Mouse (Mus musculus): ENCODE measurements around the gene Map3k1. TPM values are rescaled to one million over a fixed set of nuclear protein-coding genes. Genes with fewer than 3 reads are reported as not detected.

Gene Map3k1
- total RNA-seq, 2 experiments from 2014 or later, result 8.5 to 8.7 TPM

DNA sequence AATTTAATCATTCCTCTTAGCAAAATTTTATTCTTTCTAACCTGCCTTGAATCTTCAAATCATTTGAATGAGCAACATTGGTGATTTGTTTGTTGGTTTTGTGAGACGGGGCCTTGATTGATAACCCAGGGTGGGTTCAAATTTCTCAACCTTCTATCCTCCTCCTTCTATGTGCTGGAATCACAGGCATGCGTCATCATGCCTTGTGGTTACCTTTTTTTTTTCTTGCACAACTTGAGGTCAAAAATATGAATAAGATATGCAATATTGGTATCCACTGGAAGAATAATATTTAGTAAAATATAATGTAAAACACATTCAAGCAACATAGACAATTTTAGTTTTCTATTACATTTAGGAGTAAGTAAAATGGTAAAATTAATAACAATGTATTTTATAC, 3.9 kb upstream of the Map3k1 start:
- no peak for DNase-seq (ENCODE audit: low spot score)

DNA sequence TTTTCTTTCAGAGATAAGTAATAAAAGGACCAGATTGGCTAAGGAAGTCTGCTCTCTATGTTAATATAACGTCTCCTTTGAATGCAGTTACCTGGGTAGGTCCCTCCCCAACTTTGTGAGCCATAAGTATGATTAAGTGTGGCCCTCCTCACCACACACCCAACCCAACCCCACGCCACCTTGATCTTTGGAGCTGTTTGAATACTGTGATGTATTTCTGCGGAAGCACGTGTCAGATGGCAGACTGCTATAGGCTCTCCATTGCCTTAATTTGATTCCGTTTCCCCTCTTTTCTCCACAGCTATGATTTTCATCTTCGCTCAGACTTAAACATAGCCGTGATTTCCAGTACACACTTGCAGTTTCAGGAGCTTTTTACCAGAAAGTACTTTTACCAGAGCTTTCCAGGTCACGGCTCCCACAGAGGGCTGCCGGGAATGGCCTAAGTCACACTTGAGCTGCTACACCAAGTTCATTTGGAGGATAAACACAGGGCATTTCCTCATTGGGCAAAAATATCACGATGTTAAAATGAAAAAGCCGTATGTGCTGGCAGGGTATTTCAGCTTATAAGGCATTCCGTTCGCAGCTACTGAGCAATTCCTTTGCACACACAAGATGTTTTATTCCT, 2.3 kb upstream of the Map3k1 start:
- no peak for DNase-seq (ENCODE audit: low spot score)

DNA sequence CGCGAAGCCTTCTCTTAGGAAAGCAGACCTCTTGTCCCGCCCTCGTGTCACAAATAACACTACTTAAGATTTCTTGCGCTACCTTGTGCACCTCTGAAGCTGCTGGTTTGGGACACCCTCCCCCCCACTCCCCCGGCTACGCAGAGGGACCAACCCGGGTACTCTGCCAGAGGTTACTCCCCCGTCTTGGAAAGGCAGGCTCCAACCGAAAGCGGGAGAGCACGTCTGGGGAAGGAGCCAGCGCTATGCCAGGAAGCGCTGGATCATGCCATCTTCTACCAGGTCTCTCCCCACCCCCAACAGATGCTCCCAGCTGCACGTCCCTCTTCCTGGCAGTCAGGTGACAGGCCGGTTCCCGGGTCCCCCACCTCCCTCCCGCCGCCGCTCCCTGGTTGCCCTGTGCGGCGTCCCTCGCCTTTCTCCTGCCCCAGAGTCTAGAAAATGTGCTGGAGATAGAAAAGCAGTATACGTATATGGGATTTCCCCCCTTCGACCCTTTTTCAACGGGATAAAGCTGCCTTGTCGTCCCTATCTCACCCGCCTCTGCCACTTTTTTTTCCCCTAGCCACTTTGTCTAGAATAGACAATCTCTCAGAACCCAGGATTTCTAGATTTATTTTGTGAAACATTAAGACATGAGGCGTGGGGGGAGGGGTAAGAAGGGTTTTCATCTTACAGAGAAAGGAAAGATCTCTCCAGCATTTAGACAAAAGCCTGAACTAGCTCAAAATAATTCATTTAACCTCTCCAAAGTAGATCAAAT, 854 bp upstream of the Map3k1 start:
- no peak for DNase-seq (ENCODE audit: low spot score)

GRCm38 (mm10) chr13:111808387-111808636, 481 bp downstream of the Map3k1 start:
- no peak for DNase-seq (ENCODE audit: low spot score)

- DNase-seq (ENCODE audit: low spot score), result no peak
Observed at GRCm38 (mm10) chr13:111807596-111808386, 1.0 kb downstream of the Map3k1 start.

GRCm38 (mm10) chr13:111807105-111807595, 1.6 kb downstream of the Map3k1 start:
- no peak for DNase-seq (ENCODE audit: low spot score)

DNA sequence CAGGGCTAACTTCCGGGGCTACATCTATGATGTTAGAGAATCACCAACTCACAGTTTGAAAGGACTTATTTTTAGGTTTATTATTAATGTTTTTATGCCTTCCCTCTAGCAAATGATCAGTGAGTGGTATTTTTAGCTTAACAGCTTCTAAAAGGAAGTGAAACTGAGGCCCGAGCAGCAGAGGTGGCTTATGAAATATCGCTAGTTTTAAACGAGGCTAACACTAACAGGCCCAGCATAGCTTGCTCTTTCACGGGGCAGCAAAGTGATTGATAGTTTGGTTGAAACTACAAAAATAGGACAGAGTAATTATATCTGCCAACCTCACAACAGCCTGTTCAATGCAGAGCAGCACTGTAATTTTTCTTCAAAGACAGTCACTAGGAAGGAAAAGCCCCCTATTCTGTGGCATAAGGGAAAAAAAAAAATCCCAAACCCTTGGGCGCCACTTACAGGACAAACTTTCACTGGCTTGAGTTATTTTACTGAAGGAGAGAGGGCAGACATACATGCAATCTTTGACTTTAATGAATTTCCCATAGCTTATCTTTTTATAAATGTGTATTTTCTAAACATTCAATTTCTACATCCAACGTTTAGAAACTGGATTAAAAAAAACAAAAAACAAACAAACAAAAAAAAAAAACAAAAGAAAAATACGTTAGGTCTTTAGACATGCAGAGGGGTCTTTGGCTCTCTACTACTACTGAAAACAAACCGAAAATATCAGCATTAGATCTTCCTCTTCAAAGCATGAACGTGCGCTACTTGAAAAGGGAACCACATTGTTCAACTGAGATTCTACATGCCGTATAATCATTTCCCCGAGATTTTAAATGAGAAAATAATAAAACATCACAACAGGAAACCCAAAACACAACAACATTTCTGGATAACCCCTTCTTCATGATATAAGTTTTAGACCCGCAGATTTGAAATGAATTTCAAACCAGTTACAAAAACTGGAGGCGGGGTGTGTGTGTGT, 2.8 kb downstream of the Map3k1 start:
- DNase-seq (ENCODE audit: low spot score), result no peak

DNA sequence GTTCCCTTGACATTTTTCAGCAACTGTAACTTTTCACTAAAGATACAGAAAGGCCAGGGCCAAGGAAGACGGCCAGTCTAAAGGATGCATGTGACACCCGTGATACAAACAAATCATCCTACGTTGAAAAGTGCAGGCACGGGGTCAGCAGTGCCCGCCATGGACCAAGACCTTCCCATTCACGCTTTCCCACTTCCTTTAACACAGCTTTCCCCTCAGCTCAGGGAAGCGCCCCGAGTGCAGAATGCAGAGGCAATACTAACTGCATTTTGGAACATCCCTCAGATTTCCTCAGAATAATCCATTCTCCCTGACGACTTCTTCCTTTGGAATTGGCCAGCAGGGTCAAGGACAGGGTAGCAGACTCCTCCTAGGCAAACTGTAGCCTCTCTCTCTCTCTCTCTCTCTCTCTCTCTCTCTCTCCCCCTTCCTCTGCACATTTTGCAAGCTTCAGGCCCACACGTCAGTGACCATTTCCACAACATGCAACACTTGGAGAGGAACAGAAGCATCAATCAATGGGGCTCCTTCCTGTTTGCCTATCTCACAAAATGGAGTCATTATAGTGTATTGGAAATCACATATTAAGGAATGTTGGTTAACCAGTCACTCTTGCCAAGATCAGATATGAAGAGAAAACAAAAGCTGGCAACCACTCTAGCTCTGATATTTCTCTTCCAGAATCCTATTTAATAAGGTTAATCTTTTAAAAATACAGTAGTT, 3.7 kb downstream of the Map3k1 start:
- DNase-seq (ENCODE audit: low spot score), result no peak

- no peak for DNase-seq (ENCODE audit: low spot score)
Observed at GRCm38 (mm10) chr13:111804189-111804588, 4.6 kb downstream of the Map3k1 start.

- DNase-seq (ENCODE audit: low spot score), result no peak
Observed at GRCm38 (mm10) chr13:111803506-111803905, 5.3 kb downstream of the Map3k1 start.

- DNase-seq (ENCODE audit: low spot score), result no peak
Observed at GRCm38 (mm10) chr13:111802900-111803299, 5.9 kb downstream of the Map3k1 start.

- no peak for DNase-seq (ENCODE audit: low spot score)
Observed at GRCm38 (mm10) chr13:111802271-111802665, 6.5 kb downstream of the Map3k1 start.

- no peak for DNase-seq (ENCODE audit: low spot score)
Observed at GRCm38 (mm10) chr13:111801662-111802270, 7.0 kb downstream of the Map3k1 start.

GRCm38 (mm10) chr13:111800866-111801265, 7.9 kb downstream of the Map3k1 start:
- DNase-seq (ENCODE audit: low spot score), result peak; percentile 60

GRCm38 (mm10) chr13:111798044-111798443, 10.7 kb downstream of the Map3k1 start:
- peak; percentile 89 for DNase-seq (ENCODE audit: low spot score)

GRCm38 (mm10) chr13:111797021-111797420, 11.8 kb downstream of the Map3k1 start:
- peak; percentile 81 for DNase-seq (ENCODE audit: low spot score)

DNA sequence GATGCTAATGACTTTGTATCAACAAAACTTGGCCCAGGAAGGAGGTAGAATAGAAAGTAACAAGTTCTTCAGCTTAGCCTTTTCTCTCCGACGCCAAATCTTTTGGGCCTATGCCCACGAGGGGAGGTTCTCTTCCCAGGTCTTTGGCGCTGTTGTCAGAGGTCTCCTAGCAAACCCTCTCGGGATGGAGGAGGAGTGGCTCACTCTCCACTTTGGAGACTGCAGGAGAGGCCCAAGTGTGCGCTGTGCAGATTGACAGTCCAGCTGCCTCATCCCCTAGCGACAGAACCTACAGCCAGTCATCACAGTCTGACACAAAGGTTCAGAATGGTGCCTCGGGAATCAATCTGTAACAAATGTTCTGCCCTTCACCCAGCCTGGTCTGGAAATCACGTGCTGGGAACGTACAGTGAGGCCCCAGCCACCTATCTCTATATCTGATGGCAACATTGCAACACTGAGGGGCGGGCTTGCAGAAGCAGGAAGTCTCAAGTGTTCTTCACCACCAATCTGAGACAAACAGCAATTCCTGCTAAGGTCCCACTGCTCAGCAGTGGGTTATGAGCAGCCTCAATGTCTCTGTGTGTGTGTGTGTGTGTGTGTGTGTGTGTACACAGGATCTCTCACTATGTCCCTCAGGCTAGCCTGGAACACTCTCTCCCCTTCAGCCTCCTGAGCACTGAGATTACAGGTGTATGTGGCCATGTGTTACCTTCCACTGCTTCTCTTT, 12.4 kb downstream of the Map3k1 start:
- DNase-seq (ENCODE audit: low spot score), result no peak

DNA sequence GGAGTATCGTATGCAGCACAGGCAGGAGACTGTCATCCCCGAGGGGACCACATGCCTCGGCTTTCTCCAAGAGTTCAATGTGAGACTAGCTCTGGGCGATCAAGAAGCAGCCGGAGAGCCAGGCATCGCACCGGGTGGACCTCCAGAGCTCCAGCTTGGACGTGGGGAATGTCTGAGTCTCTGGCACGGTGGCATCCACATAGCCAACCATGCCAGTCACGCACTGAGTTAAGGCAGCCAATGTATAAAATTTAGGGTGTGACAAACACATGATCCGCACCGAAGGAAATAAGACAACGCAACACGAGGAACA, 15.9 kb downstream of the Map3k1 start:
- no peak for DNase-seq (ENCODE audit: low spot score)

- no peak for DNase-seq (ENCODE audit: low spot score)
Observed at GRCm38 (mm10) chr13:111792130-111792974, 16.4 kb downstream of the Map3k1 start.

All from gastrocnemius, adult 18-20 months (tissue).